In the genomic region with DNA sequence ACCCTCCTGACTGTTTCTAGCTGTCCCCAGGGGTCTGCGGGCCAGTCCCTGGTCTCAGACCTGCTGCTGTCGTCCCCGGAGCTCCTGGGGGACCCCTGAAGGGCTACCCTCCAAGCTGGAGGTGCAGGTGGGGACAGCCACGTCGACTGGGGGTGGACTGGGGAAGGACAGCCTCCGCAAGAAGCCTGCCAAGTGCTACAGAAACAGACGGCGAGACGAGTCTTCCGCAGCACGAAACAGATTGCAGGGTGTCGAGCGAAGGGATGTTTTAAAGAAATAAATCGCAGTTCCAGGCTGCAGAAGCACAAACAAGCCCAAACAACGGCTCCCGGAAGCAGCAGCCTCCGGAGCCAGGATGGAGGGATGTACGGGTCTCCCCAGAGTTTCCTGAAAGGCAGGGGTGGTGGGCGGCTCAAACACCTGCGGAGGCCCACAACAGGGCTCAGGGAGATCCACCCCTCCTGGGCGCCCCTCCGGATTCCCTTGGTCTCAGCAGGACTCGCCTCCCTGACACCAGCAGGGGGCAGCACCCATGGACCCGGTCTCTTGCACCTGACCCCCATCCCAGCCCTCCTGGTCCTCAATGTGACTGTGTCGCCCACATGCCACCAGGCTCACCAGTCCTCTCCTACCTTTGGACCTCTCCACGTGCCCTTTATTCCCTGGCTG, we compare ENCODE assay signal across 8 mouse cellular contexts. TPM values are rescaled to one million over a fixed set of nuclear protein-coding genes. Genes with fewer than 3 reads are reported as not detected.
DNase-seq lines count a peak whose midpoint lies in the region; ATAC-seq lines count a peak whose summit lies in the region.

No protein-coding gene starts in this region.

- no peak overlapping the region for H3K4me3 ChIP-seq in midbrain, embryonic 16.5 days (ENCODE audit: low read depth, low read length)
- H3K4me3 ChIP-seq in midbrain, embryonic 10.5 days = no peak overlapping the region
- H3K4me3 ChIP-seq in forebrain, embryonic 16.5 days (replicated peaks; ENCODE audit: low read length) = no peak overlapping the region

- H3K27ac ChIP-seq in midbrain, embryonic 16.5 days (ENCODE audit: low read length) = peak overlapping the region; percentile 44; the same call in 1 of the 2 replicates
- H3K27ac ChIP-seq in midbrain, embryonic 10.5 days (replicated peaks) = no peak overlapping the region
- peak overlapping the region; percentile 79 for H3K27ac ChIP-seq in forebrain, embryonic 16.5 days (ENCODE audit: low read length)

- H3K9ac ChIP-seq in midbrain, embryonic 16.5 days (ENCODE audit: low read depth, low read length) = no peak overlapping the region
- H3K9ac ChIP-seq in forebrain, embryonic 16.5 days (replicated peaks; ENCODE audit: low read depth, low read length) = no peak overlapping the region

- peak; percentile 75 for ATAC-seq in frontal cortex, adult (ENCODE audit: low TSS enrichment)
- no peak for ATAC-seq in midbrain, embryonic 16.5 days
- ATAC-seq in forebrain, embryonic 16.5 days = peak; percentile 54

- H3K27me3 ChIP-seq in midbrain, embryonic 16.5 days (ENCODE audit: control insufficient read depth, insufficient read depth, low read depth, low read length) = no peaks in the 10 kb centered on the region
- no peaks in the 10 kb centered on the region for H3K27me3 ChIP-seq in midbrain, embryonic 10.5 days (ENCODE audit: low read depth, poor library complexity, severe bottlenecking)
- H3K27me3 ChIP-seq in forebrain, embryonic 16.5 days (replicated peaks; ENCODE audit: control insufficient read depth, insufficient read depth, low read length) = no peaks in the 10 kb centered on the region

- no peaks in the 10 kb centered on the region for H3K36me3 ChIP-seq in midbrain, embryonic 16.5 days (ENCODE audit: control insufficient read depth, insufficient read depth, low read length)
- H3K36me3 ChIP-seq in midbrain, embryonic 10.5 days = peaks cover 83% of the 10 kb centered on the region
- H3K36me3 ChIP-seq in forebrain, embryonic 16.5 days (ENCODE audit: control insufficient read depth, insufficient read depth) = no peaks in the 10 kb centered on the region

- H3K4me2 ChIP-seq in midbrain, embryonic 16.5 days (ENCODE audit: low read length) = no peak overlapping the region
- H3K4me2 ChIP-seq in forebrain, embryonic 16.5 days (ENCODE audit: low read length) = peak overlapping the region; percentile 25; the same call in 1 of the 2 replicates

- H3K4me1 ChIP-seq in midbrain, embryonic 16.5 days (ENCODE audit: control insufficient read depth, insufficient read depth, low read length) = no peaks in the 10 kb centered on the region
- H3K4me1 ChIP-seq in midbrain, embryonic 10.5 days = peaks cover 6% of the 10 kb centered on the region
- H3K4me1 ChIP-seq in forebrain, embryonic 16.5 days (replicated peaks; ENCODE audit: control insufficient read depth, insufficient read depth, low read length) = peaks cover 21% of the 10 kb centered on the region

- no peak for DNase-seq in frontal cortex, postnatal 10 days (ENCODE audit: low spot score in 2 of 2)
- no peak for DNase-seq in midbrain, embryonic 10.5 days (ENCODE audit: low spot score)
- peak; percentile 51 to 60 for DNase-seq in layer of hippocampus, postnatal 25 days (ENCODE audit: extremely low spot score in 1 of 2, low spot score in 1 of 2)
- DNase-seq in right cerebral cortex, postnatal 4 days = peak; percentile 58
- DNase-seq in adrenal gland, adult 8-10 months = no peak

- no peaks in the 10 kb centered on the region for H3K9me3 ChIP-seq in midbrain, embryonic 16.5 days (replicated peaks; ENCODE audit: control insufficient read depth, low read length, poor library complexity, severe bottlenecking)
- no peaks in the 10 kb centered on the region for H3K9me3 ChIP-seq in midbrain, embryonic 10.5 days (replicated peaks)
- H3K9me3 ChIP-seq in forebrain, embryonic 16.5 days (ENCODE audit: control insufficient read depth, low read length) = no peaks in the 10 kb centered on the region

- 56% methylated on average over 26 of the region's 26 CpGs for WGBS in midbrain, embryonic 16.5 days
- 60% methylated on average over 26 of the region's 26 CpGs for WGBS in midbrain, embryonic 10.5 days
- 38% methylated on average over 26 of the region's 26 CpGs for WGBS in forebrain, embryonic 16.5 days

RNA-seq across cellular contexts. Expression of a gene that starts 29.6 kb away (rescaled TPM):
- 47.7 and 56.7 TPM in 2 replicates for polyA plus RNA-seq in midbrain, embryonic 16.5 days (2015; fragmentation: Nextera tagmentation; extraction: Ambion mirVana)
- 27.0 and 29.6 TPM in 2 replicates for polyA plus RNA-seq in midbrain, embryonic 10.5 days (2016; fragmentation: Nextera tagmentation; extraction: Ambion mirVana)
- 52.3 and 54.6 TPM in 2 replicates for polyA plus RNA-seq in forebrain, embryonic 16.5 days (2015; fragmentation: Nextera tagmentation; extraction: Ambion mirVana)
- total RNA-seq in layer of hippocampus, postnatal 25 days (2021) = 10 to 100 TPM; 53.6 to 55.9 TPM
- total RNA-seq in adrenal gland, adult 8-10 months (2022) = 10 to 100 TPM; 17.1 to 26.4 (median 22.0) TPM

RNA-seq across cellular contexts. Expression of a gene that starts 29.7 kb away (rescaled TPM):
- polyA plus RNA-seq in midbrain, embryonic 16.5 days (2015; fragmentation: Nextera tagmentation; extraction: Ambion mirVana) = 18.0 and 20.1 TPM in 2 replicates
- polyA plus RNA-seq in midbrain, embryonic 10.5 days (2016; fragmentation: Nextera tagmentation; extraction: Ambion mirVana) = 20.6 and 21.8 TPM in 2 replicates
- 11.5 and 14.1 TPM in 2 replicates for polyA plus RNA-seq in forebrain, embryonic 16.5 days (2015; fragmentation: Nextera tagmentation; extraction: Ambion mirVana)
- total RNA-seq in layer of hippocampus, postnatal 25 days (2021) = 1 to 10 TPM; 1.5 to 5.5 TPM
- total RNA-seq in adrenal gland, adult 8-10 months (2022) = 1 to 10 TPM in 2 of 4 experiments, under 1 TPM in 2; 0.73 to 1.9 (median 1.3) TPM

Comparison
In these comparisons a context has a peak if more than half of its experiments do, and no peak if none do; other contexts are left out.
1. DNase-seq: peak in layer of hippocampus, postnatal 25 days (2 of 2) and right cerebral cortex, postnatal 4 days (single experiment); none in frontal cortex, postnatal 10 days (0 of 2), midbrain, embryonic 10.5 days (single experiment) and adrenal gland, adult 8-10 months (single experiment).